Mouse (Mus musculus) MEL (cell line): ENCODE results near the gene Eef1akmt2. TPM values are rescaled to one million over a fixed set of nuclear protein-coding genes. Genes with fewer than 3 reads are reported as not detected.

Source experiments
- DNase-seq: peaks from one replicate; pipeline ENCODE4 v3.0.0; 2011; ENCODE audit warnings: low read depth, low spot score
- H3K27ac ChIP-seq: 2 replicates; pipeline ENCODE4 v1.5.1; 2012; ENCODE audit warnings: low read depth, mild to moderate bottlenecking, control low read depth, low read length, moderate library complexity; ENCODE audit not compliant: control insufficient read depth
- H3K27me3 ChIP-seq, 2 experiments: fragments of 150-350 bp in 1 of 2; sonication (generic) in 1 of 2; 2 replicates each; pipeline ENCODE4 v1.6.1; 2012; ENCODE audit warnings: low read length in 2 of 2, mild to moderate bottlenecking in 2 of 2, improper control_type of control experiment in 1 of 2, moderate library complexity in 1 of 2; ENCODE audit not compliant: insufficient read depth in 2 of 2, control insufficient read depth in 1 of 2
- H3K36me3 ChIP-seq, 2 experiments: 2 replicates each; pipeline ENCODE4 v1.6.1; 2012 to 2014; ENCODE audit warnings: low read length in 2 of 2, improper control_type of control experiment in 1 of 2, inconsistent platforms in 1 of 2, mild to moderate bottlenecking in 1 of 2; ENCODE audit not compliant: insufficient read depth in 2 of 2, control insufficient read depth in 1 of 2
- H3K4me1 ChIP-seq, 2 experiments: fragments of 150-350 bp in 1 of 2; sonication (generic) in 1 of 2; 2 replicates each; pipeline ENCODE4 v1.6.1; 2012; ENCODE audit warnings: low read length in 2 of 2, improper control_type of control experiment in 1 of 2, mild to moderate bottlenecking in 1 of 2; ENCODE audit not compliant: insufficient read depth in 2 of 2, control insufficient read depth in 1 of 2
- H3K4me3 ChIP-seq, 2 experiments: fragments of 150-350 bp in 1 of 2; sonication (generic) in 1 of 2; 2 replicates each; pipeline ENCODE4 v1.5.1; 2012; ENCODE audit warnings: low read depth in 2 of 2, low read length in 2 of 2, mild to moderate bottlenecking in 2 of 2, moderate library complexity in 2 of 2, control low read depth in 1 of 2, improper control_type of control experiment in 1 of 2; ENCODE audit not compliant: control insufficient read depth in 1 of 2, insufficient read depth in 1 of 2
- H3K79me2 ChIP-seq: 2 replicates; pipeline ENCODE4 v1.6.1; 2012; ENCODE audit warnings: mild to moderate bottlenecking, low read length, moderate library complexity; ENCODE audit not compliant: control insufficient read depth, poor library complexity, insufficient read depth
- H3K9ac ChIP-seq: 2 replicates; pipeline ENCODE4 v1.6.1; 2012; ENCODE audit warnings: low read depth, mild to moderate bottlenecking, control low read depth, low read length, moderate library complexity; ENCODE audit not compliant: control insufficient read depth, poor library complexity, severe bottlenecking
- H3K9me3 ChIP-seq: fragments of 150-350 bp; sonication (generic); replicated peaks from 2 replicates; pipeline ENCODE4 v1.6.1; 2012; ENCODE audit warnings: mild to moderate bottlenecking, low read length, improper control_type of control experiment, moderate library complexity; ENCODE audit not compliant: insufficient read depth
- BHLHE40 ChIP-seq: IDR thresholded peaks from 2 replicates; pipeline ENCODE4 v1.6.1; 2012; ENCODE audit warnings: low read depth, mild to moderate bottlenecking, inconsistent platforms, low read length, improper control_type of control experiment, borderline replicate concordance
- CHD2 ChIP-seq: IDR thresholded peaks from 2 replicates; pipeline ENCODE4 v1.6.1; 2011; ENCODE audit warnings: low read length, improper control_type of control experiment
- CTCF ChIP-seq, 3 experiments: IDR thresholded peaks in 2 of 3; conservative IDR thresholded peaks in 1 of 3; 2 replicates each; pipeline ENCODE4 v1.5.1; 2011 to 2012; ENCODE audit warnings: low read length in 3 of 3, low read depth in 2 of 3, mild to moderate bottlenecking in 2 of 3, improper control_type of control experiment in 1 of 3, inconsistent platforms in 1 of 3, mixed read lengths in 1 of 3, moderate library complexity in 1 of 3; ENCODE audit not compliant: control insufficient read depth in 1 of 3, insufficient read depth in 1 of 3, poor library complexity in 1 of 3, severe bottlenecking in 1 of 3
- EP300 ChIP-seq, 2 experiments: IDR thresholded peaks; 2 replicates each; pipeline ENCODE4 v1.6.1; 2011; ENCODE audit warnings: improper control_type of control experiment in 2 of 2, low read length in 2 of 2, low read depth in 1 of 2, mild to moderate bottlenecking in 1 of 2
- ETS1 ChIP-seq: IDR thresholded peaks from 2 replicates; pipeline ENCODE4 v1.6.1; 2012; ENCODE audit warnings: low read depth, mild to moderate bottlenecking, inconsistent platforms, low read length, improper control_type of control experiment, moderate library complexity
- GATA1 ChIP-seq: IDR thresholded peaks from 2 replicates; pipeline ENCODE4 v1.6.1; 2011; ENCODE audit warnings: low read depth, low read length, improper control_type of control experiment
- JUND ChIP-seq: IDR thresholded peaks from 2 replicates; pipeline ENCODE4 v1.6.1; 2011; ENCODE audit warnings: low read depth, mild to moderate bottlenecking, improper control_type of control experiment, low read length
- MAZ ChIP-seq: IDR thresholded peaks from 2 replicates; pipeline ENCODE4 v1.6.1; 2012; ENCODE audit warnings: low read depth, mild to moderate bottlenecking, inconsistent platforms, low read length, improper control_type of control experiment
- MEF2A ChIP-seq: IDR thresholded peaks from 2 replicates; pipeline ENCODE4 v1.6.1; 2014; ENCODE audit warnings: low read depth, mild to moderate bottlenecking, inconsistent platforms, low read length, improper control_type of control experiment; ENCODE audit not compliant: poor library complexity, insufficient replicate concordance, severe bottlenecking; ENCODE audit errors: extremely low read depth
- NELFE ChIP-seq: IDR thresholded peaks from 2 replicates; pipeline ENCODE4 v1.6.1; 2011; ENCODE audit warnings: low read depth, low read length, improper control_type of control experiment
- NRF1 ChIP-seq: IDR thresholded peaks from 2 replicates; pipeline ENCODE4 v1.6.1; 2014; ENCODE audit warnings: low read depth, mild to moderate bottlenecking, inconsistent platforms, low read length, improper control_type of control experiment, moderate library complexity; ENCODE audit not compliant: poor library complexity, insufficient read depth, severe bottlenecking
- POLR2A ChIP-seq, 2 experiments: IDR thresholded peaks; 2 replicates each; pipeline ENCODE4 v1.6.1; 2011 to 2012; ENCODE audit warnings: low read length in 2 of 2, mild to moderate bottlenecking in 2 of 2, control low read depth in 1 of 2, improper control_type of control experiment in 1 of 2, low read depth in 1 of 2, moderate library complexity in 1 of 2; ENCODE audit not compliant: control insufficient read depth in 1 of 2, insufficient read depth in 1 of 2, poor library complexity in 1 of 2
- POLR2AphosphoS2 ChIP-seq: IDR thresholded peaks from 2 replicates; pipeline ENCODE4 v1.6.1; 2011; ENCODE audit warnings: low read length, improper control_type of control experiment
- RAD21 ChIP-seq: IDR thresholded peaks from 2 replicates; pipeline ENCODE4 v1.6.1; 2011; ENCODE audit warnings: mild to moderate bottlenecking, low read depth, low read length, improper control_type of control experiment
- ZKSCAN1 ChIP-seq: IDR thresholded peaks from 2 replicates; pipeline ENCODE4 v1.6.1; 2012; ENCODE audit warnings: low read depth, mild to moderate bottlenecking, inconsistent platforms, low read length, improper control_type of control experiment, moderate library complexity
- polyA plus RNA-seq, 2 experiments: library from polyadenylated mRNA; stranded (reverse) in 1 of 2; unstranded in 1 of 2; fragments of >175 nt in 1 of 2; fragments of >200 nt in 1 of 2; gene quantifications; 2 replicates each; pipeline versions ENCODE4 v1.2.1 to v1.2.4; 2012; ENCODE audit warnings: low replicate concordance in 2 of 2, low read depth in 1 of 2; ENCODE audit not compliant: insufficient read length in 2 of 2, insufficient read depth in 1 of 2, missing spikeins in 1 of 2
- total RNA-seq: library from RNA; depleted of rRNA; stranded (reverse); fragments of 300-350 nt; gene quantifications from 2 replicates; pipeline ENCODE4 v1.2.3, GENCODE M21; 2012

Eef1akmt2 gene
- total and polyA plus RNA-seq, 3 experiments: 26.9 to 330 (median 27.0) TPM

DNA sequence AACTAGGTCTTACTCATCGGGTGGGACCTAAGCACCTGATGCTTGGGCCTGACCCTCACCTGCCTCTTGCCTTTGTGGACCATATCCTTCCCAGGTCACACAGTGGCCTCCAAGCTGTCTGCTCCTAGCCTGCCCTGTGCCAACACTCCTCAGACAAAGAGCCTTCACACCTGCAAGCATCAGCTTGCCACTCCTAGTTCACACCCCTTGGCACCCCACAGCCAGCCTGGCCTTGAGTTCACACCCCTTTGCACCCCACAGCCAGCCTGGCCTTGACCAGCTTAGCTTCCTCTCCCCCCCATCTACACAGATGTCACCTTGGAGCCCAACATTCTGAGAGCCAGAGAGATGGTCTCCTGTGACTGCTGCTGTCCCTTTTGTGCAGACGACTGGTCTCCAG is 49.1 kb downstream of the Eef1akmt2 start:
- DNase-seq: no peak
- Histone ChIP-seq H3K9ac (no peak overlapping the region), H3K27me3 (no peaks in the 10 kb centered on the region), H3K79me2 (peaks cover 12% of the 10 kb centered on the region), H3K4me1 (peaks cover 12 to 25% of the 10 kb centered on the region in 2 experiments), H3K4me3 (no peak overlapping the region), H3K9me3 (no peaks in the 10 kb centered on the region), H3K36me3 (peaks cover 0 to 20% of the 10 kb centered on the region in 2 experiments; a peak in 2 of 4 replicates), H3K27ac (no peak overlapping the region)
- no peak for TF ChIP-seq GATA1

GRCm38 (mm10) chr7:132802691-132803090 is 49.8 kb downstream of the Eef1akmt2 start:
- H3K9ac ChIP-seq: no peak overlapping the region
- no peaks in the 10 kb centered on the region for H3K27me3 ChIP-seq
- no peak for TF ChIP-seq CTCF (IDR thresholded peaks at IDR 0.05 in 2 of 3, conservative IDR thresholded peaks at IDR 0.05 in 1 of 3; ENCODE audit: control insufficient read depth in 1 of 3, insufficient read depth in 1 of 3, low read depth in 2 of 3, low read length in 3 of 3, poor library complexity in 1 of 3, severe bottlenecking in 1 of 3)
- TF ChIP-seq BHLHE40: no peak
- TF ChIP-seq RAD21: no peak
- no peak for TF ChIP-seq ETS1
- TF ChIP-seq NELFE: no peak
- no peak for TF ChIP-seq CHD2
- TF ChIP-seq MEF2A: no peak
- no peak for TF ChIP-seq MAZ
- no peak for TF ChIP-seq NRF1
- TF ChIP-seq POLR2A (IDR thresholded peaks at IDR 0.05; ENCODE audit: control insufficient read depth in 1 of 2, insufficient read depth in 1 of 2, low read depth in 1 of 2, low read length in 2 of 2, poor library complexity in 1 of 2): no peak
- TF ChIP-seq POLR2AphosphoS2: no peak
- TF ChIP-seq ZKSCAN1: no peak
- no peak for TF ChIP-seq JUND
- TF ChIP-seq EP300 (IDR thresholded peaks at IDR 0.05; ENCODE audit: low read depth in 1 of 2, low read length in 2 of 2): no peak
- H3K27ac ChIP-seq: no peak overlapping the region
- peaks cover 12 to 25% of the 10 kb centered on the region in 2 experiments for H3K4me1 ChIP-seq
- DNase-seq: no peak
- peaks cover 0 to 20% of the 10 kb centered on the region in 2 experiments; a peak in 2 of 4 replicates for H3K36me3 ChIP-seq
- no peaks in the 10 kb centered on the region for H3K9me3 ChIP-seq
- H3K4me3 ChIP-seq: no peak overlapping the region
- H3K79me2 ChIP-seq: peaks cover 10% of the 10 kb centered on the region; the same call in 1 of the 2 replicates

DNA sequence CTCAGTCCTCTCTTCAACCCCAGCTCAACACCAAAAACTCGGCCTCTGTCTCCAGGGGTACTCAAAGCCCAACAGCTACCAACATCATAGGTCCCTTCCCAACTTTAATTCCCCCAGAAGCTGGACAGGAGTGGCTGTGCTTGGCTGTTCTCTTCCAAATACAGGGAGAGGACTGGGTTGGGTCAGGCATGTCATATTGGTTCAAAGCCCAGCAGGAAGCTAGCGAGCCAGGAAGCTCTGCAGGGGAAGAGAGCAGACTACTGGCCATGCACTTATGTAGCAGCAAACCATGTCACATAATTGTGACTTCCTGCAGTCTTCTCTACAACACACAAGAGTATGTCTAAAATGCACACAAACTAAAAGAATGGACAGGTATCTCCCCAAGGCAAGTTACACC is 50.4 kb downstream of the Eef1akmt2 start:
- Histone ChIP-seq H3K4me3 (no peak overlapping the region), H3K36me3 (peaks cover 0 to 20% of the 10 kb centered on the region in 2 experiments; a peak in 2 of 4 replicates)

More for the DNA sequence above, 50.4 kb downstream of the Eef1akmt2 start:
- H3K9me3 ChIP-seq: no peaks in the 10 kb centered on the region
- H3K79me2 ChIP-seq: peaks cover 10% of the 10 kb centered on the region; the same call in 1 of the 2 replicates
- no peak overlapping the region for H3K27ac ChIP-seq
- no peak for DNase-seq
- no peak overlapping the region for H3K9ac ChIP-seq
- H3K27me3 ChIP-seq: no peaks in the 10 kb centered on the region
- no peak for TF ChIP-seq ETS1
- peaks cover 12 to 25% of the 10 kb centered on the region in 2 experiments for H3K4me1 ChIP-seq
